Mouse (Mus musculus): ENCODE measurements around the gene Os9. TPM values are rescaled to one million over a fixed set of nuclear protein-coding genes. Genes with fewer than 3 reads are reported as not detected.

Gene Os9
- polyA plus RNA-seq, 1 experiment = 33.9 TPM

DNA sequence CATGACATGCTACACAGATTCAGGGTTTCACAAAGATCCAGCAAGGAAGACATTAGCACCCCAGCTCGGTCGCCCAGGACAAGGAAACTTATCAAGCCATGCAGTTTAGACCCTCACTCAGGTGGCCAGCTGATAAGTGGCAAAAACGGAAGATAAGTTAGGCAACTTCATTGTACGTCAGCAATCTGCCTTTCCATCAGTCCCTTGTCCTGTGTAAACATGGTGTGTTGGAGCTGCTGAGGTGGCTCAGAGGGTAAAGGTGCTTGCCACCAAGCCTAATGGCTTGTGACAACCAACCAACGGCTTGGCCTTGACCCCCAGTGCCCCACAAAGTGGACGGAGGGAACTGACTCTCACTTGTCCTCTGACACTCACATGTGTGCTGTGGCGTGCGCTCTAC, 20.5 kb downstream of the Os9 start:
- no peaks in the 10 kb centered on the region for H3K36me3 ChIP-seq (ENCODE audit: control insufficient read depth, insufficient read depth, low read length)
- H3K4me1 ChIP-seq (ENCODE audit: control insufficient read depth, insufficient read depth, low read length) = no peaks in the 10 kb centered on the region; the same call in 1 of the 2 replicates
- no peak overlapping the region for H3K4me3 ChIP-seq (ENCODE audit: control insufficient read depth, low read depth, low read length)
- H3K27ac ChIP-seq (ENCODE audit: control insufficient read depth, insufficient read depth, low read depth, low read length) = no peak overlapping the region
- H3K27me3 ChIP-seq (ENCODE audit: control insufficient read depth, insufficient read depth, low read length) = no peaks in the 10 kb centered on the region
- no peak for TF ChIP-seq CTCF (IDR thresholded peaks at IDR 0.05; ENCODE audit: control insufficient read depth, insufficient read depth, insufficient replicate concordance, low read depth, low read length)
- TF ChIP-seq POLR2A (IDR thresholded peaks at IDR 0.05; ENCODE audit: control insufficient read depth, low read depth, low read length) = no peak

- no peak for TF ChIP-seq POLR2A (IDR thresholded peaks at IDR 0.05; ENCODE audit: control insufficient read depth, low read depth, low read length)
- no peak for TF ChIP-seq CTCF (IDR thresholded peaks at IDR 0.05; ENCODE audit: control insufficient read depth, insufficient read depth, insufficient replicate concordance, low read depth, low read length)
- Histone ChIP-seq H3K36me3 (ENCODE audit: control insufficient read depth, insufficient read depth, low read length) (no peaks in the 10 kb centered on the region), H3K4me3 (ENCODE audit: control insufficient read depth, low read depth, low read length) (no peak overlapping the region), H3K4me1 (ENCODE audit: control insufficient read depth, insufficient read depth, low read length) (no peaks in the 10 kb centered on the region; the same call in 1 of the 2 replicates), H3K27ac (ENCODE audit: control insufficient read depth, insufficient read depth, low read depth, low read length) (no peak overlapping the region), H3K27me3 (ENCODE audit: control insufficient read depth, insufficient read depth, low read length) (no peaks in the 10 kb centered on the region)
These were observed 21.1 kb downstream of the Os9 start for GRCm38 (mm10) chr10:127099868-127100267.

GRCm38 (mm10) chr10:127099191-127099590, 21.7 kb downstream of the Os9 start:
- no peaks in the 10 kb centered on the region; the same call in 1 of the 2 replicates for H3K4me1 ChIP-seq (ENCODE audit: control insufficient read depth, insufficient read depth, low read length)
- TF ChIP-seq CTCF (IDR thresholded peaks at IDR 0.05; ENCODE audit: control insufficient read depth, insufficient read depth, insufficient replicate concordance, low read depth, low read length) (no peak), POLR2A (IDR thresholded peaks at IDR 0.05; ENCODE audit: control insufficient read depth, low read depth, low read length) (no peak)
- no peaks in the 10 kb centered on the region for H3K36me3 ChIP-seq (ENCODE audit: control insufficient read depth, insufficient read depth, low read length)
- H3K27ac ChIP-seq (ENCODE audit: control insufficient read depth, insufficient read depth, low read depth, low read length) = no peak overlapping the region
- H3K27me3 ChIP-seq (ENCODE audit: control insufficient read depth, insufficient read depth, low read length) = no peaks in the 10 kb centered on the region
- H3K4me3 ChIP-seq (ENCODE audit: control insufficient read depth, low read depth, low read length) = no peak overlapping the region

DNA sequence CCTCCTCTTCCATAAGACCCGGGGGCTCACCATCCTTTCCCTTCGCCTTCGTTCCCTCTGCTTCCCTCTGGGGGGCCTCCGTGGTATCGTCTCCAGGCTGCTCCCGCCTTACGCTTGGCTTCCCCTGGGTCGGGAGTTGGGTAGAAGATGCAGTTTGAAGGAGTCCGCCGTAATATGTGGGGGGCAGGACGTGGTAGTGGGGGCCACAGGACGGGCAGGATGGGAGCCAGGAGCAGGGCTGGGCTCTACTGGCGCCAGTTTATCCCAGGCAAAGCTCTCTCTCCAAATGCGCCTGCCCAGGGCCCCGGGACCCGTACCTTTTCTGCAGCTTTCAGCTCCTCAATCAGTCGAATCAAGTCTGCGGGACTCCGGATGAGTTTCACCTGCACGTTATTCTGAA, 22.4 kb downstream of the Os9 start:
- Histone ChIP-seq H3K36me3 (ENCODE audit: control insufficient read depth, insufficient read depth, low read length) (no peaks in the 10 kb centered on the region), H3K4me1 (ENCODE audit: control insufficient read depth, insufficient read depth, low read length) (no peaks in the 10 kb centered on the region; the same call in 1 of the 2 replicates), H3K27me3 (ENCODE audit: control insufficient read depth, insufficient read depth, low read length) (no peaks in the 10 kb centered on the region), H3K27ac (ENCODE audit: control insufficient read depth, insufficient read depth, low read depth, low read length) (no peak overlapping the region), H3K4me3 (ENCODE audit: control insufficient read depth, low read depth, low read length) (no peak overlapping the region)
- no peak for TF ChIP-seq CTCF (IDR thresholded peaks at IDR 0.05; ENCODE audit: control insufficient read depth, insufficient read depth, insufficient replicate concordance, low read depth, low read length)
- TF ChIP-seq POLR2A (IDR thresholded peaks at IDR 0.05; ENCODE audit: control insufficient read depth, low read depth, low read length) = no peak

DNA sequence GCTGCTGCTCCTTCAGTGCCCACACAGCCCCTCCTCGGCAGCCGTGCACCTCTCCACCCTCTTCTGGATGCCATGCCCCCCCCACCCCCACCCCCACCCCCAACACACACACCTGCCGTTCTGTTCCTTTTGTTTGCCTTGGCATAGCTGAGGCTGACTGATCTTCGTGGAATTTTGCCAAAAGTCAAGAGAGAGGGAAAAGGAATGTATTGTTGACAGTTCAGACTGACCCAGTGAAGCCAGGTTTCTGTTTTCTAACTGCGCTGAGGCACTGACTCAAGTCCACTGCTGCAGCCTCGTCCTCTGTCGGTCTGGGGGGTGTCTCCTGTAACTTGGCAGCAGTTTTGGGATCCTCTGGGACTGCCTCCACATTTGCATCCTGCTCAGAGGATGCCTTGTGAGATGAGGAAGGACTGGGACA, 26.5 kb downstream of the Os9 start:
- Histone ChIP-seq H3K4me3 (ENCODE audit: control insufficient read depth, low read depth, low read length) (no peak overlapping the region), H3K27ac (ENCODE audit: control insufficient read depth, insufficient read depth, low read depth, low read length) (no peak overlapping the region), H3K4me1 (ENCODE audit: control insufficient read depth, insufficient read depth, low read length) (peaks cover 24% of the 10 kb centered on the region), H3K27me3 (ENCODE audit: control insufficient read depth, insufficient read depth, low read length) (no peaks in the 10 kb centered on the region), H3K36me3 (ENCODE audit: control insufficient read depth, insufficient read depth, low read length) (no peaks in the 10 kb centered on the region)
- TF ChIP-seq CTCF (IDR thresholded peaks at IDR 0.05; ENCODE audit: control insufficient read depth, insufficient read depth, insufficient replicate concordance, low read depth, low read length) = no peak
- TF ChIP-seq POLR2A (IDR thresholded peaks at IDR 0.05; ENCODE audit: control insufficient read depth, low read depth, low read length) = no peak

- H3K4me3 ChIP-seq (ENCODE audit: control insufficient read depth, low read depth, low read length) = peak overlapping the region; percentile 59
- H3K36me3 ChIP-seq (ENCODE audit: control insufficient read depth, insufficient read depth, low read length) = no peaks in the 10 kb centered on the region
- H3K27me3 ChIP-seq (ENCODE audit: control insufficient read depth, insufficient read depth, low read length) = no peaks in the 10 kb centered on the region
- TF ChIP-seq POLR2A (IDR thresholded peaks at IDR 0.05; ENCODE audit: control insufficient read depth, low read depth, low read length) (no peak), CTCF (IDR thresholded peaks at IDR 0.05; ENCODE audit: control insufficient read depth, insufficient read depth, insufficient replicate concordance, low read depth, low read length) (no peak)
- H3K27ac ChIP-seq (ENCODE audit: control insufficient read depth, insufficient read depth, low read depth, low read length) = no peak overlapping the region
- peaks cover 24% of the 10 kb centered on the region for H3K4me1 ChIP-seq (ENCODE audit: control insufficient read depth, insufficient read depth, low read length)
These were observed 28.2 kb downstream of the Os9 start for GRCm38 (mm10) chr10:127092742-127093141.

DNA sequence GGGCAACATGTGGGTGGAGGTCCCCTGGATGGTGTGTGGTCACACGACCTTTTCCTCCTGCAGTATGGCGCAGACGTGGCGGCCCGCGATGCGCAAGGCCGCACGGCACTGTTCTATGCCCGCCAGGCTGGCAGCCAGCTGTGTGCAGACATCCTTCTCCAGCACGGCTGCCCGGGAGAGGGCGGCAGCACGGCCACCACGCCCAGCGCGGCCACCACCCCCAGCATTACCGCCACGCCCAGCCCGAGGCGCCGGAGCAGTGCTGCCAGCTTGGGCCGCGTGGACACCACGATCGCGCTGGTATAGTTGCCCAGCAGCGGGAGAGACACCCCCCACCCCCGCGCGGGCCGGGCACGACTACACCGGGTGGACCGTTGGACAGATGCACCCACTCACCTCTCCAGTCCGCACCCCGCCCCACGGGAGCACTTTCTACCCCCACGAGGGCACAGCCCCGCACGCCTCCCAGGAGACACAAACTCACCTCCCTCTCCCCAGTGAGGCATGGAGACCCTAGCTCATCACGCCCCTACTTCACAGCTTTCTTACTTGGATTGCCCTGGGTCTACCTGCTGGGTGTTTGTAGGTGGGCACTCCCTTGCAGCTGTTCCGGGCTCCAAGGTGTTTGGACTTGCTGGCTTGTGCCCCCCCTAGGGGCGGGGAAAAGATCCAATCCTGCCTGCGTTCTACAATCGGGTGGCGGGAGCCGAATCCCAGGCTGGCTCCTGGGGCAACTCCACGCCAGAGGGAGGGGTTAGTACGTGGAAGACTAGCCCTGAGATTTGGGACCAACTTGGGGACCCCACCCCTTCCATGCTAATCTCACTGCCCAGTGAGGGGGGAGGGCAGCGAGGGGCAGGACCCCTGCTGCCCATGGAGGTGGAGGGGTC, 29.2 kb downstream of the Os9 start:
- TF ChIP-seq CTCF (IDR thresholded peaks at IDR 0.05; ENCODE audit: control insufficient read depth, insufficient read depth, insufficient replicate concordance, low read depth, low read length) = no peak
- TF ChIP-seq POLR2A (IDR thresholded peaks at IDR 0.05; ENCODE audit: control insufficient read depth, low read depth, low read length) = no peak
- Histone ChIP-seq H3K27ac (ENCODE audit: control insufficient read depth, insufficient read depth, low read depth, low read length) (no peak overlapping the region), H3K4me3 (ENCODE audit: control insufficient read depth, low read depth, low read length) (peak overlapping the region; percentile 69), H3K4me1 (ENCODE audit: control insufficient read depth, insufficient read depth, low read length) (peaks cover 24% of the 10 kb centered on the region), H3K36me3 (ENCODE audit: control insufficient read depth, insufficient read depth, low read length) (no peaks in the 10 kb centered on the region), H3K27me3 (ENCODE audit: control insufficient read depth, insufficient read depth, low read length) (no peaks in the 10 kb centered on the region)

Data from testis, adult 2 months (tissue).